Mouse (Mus musculus): Measurements from ENCODE around the gene Rdh13. TPM values are rescaled to one million over a fixed set of nuclear protein-coding genes. Genes with fewer than 3 reads are reported as not detected.
A peak's percentile ranks its signal among the peaks of the same experiment; 100 is the strongest.

The Rdh13 gene
- 10 to 100 TPM; 27.5 to 29.5 (median 27.8) TPM for total RNA-seq (2022)

GRCm38 (mm10) chr7:4445216-4445791 lies at the start of gene Rdh13:
Rdh13 (minus strand) TSS chr7:4445649.
- DNase-seq (ENCODE audit: low spot score in 2 of 2), result peak; percentile 74 to 90

DNA sequence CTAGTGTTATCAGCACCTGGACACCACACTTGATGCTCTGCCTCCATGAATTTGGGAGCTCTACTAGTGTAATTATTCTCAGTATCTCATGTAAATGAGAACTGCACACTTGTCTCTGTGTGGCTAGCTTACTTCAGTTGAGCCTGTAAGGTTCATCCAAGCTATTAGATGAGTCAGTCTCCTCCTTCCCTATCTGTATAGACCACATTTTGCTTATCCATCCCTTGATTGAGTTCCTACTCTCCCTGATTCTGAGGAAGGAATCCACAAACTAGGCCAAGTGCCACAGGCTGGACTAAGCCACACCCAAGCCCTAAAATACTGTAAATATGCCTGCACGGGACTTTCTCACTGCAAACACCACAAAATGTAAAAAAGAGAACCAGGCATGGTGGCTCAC lies 48.5 kb upstream of the Rdh13 start:
- no peak for DNase-seq (ENCODE audit: low spot score in 2 of 2)

DNA sequence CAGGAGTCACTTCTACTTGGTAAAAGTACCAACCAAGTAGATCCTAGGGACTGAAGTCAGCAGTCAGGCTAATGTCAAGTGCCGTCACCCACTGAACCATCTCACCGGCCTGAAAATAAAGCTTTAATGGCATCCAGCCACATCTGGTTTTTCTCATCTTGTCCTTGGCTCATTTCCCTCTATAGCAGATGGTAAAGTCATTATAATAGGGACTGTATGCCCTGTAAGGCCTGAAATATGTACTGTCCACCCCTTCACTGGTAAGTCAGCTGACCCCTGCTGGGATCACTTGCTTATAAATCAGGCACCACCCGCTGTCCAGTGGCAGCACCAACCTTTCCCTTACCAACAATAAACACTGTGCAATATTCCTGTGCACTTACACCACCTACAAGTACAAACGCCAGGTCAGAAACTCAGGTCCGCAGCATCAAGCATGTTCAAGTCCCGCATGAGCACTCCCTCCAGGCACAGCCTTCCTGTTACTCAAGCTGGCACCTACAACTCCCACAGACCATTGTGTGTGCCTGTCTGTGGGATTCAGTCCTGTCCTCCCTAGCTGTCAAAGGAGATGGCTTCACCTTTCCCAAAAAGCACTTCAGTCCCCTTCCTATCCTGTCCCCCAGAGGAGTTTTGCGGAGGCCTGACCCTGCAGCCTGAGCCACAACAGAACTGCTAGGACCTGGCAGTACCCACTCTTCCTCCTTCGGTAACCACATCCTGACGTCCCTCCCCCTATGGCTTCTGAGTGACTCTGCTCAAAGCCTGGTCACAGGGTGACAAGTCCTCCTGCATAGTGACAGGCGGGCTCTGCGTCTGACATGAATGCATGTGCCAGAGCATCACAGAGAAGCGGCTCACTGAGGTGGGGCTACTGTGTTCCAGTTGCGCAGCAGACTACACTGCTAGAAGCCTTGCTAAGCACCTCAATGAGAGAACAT lies 47.1 kb upstream of the Rdh13 start:
- DNase-seq (ENCODE audit: low spot score in 2 of 2), result no peak

- DNase-seq (ENCODE audit: low spot score in 2 of 2), result no peak
Observed at GRCm38 (mm10) chr7:4491308-4491707, 45.9 kb upstream of the Rdh13 start.

- DNase-seq (ENCODE audit: low spot score in 2 of 2), result no peak
Observed at GRCm38 (mm10) chr7:4482281-4482680, 36.8 kb upstream of the Rdh13 start.

DNA sequence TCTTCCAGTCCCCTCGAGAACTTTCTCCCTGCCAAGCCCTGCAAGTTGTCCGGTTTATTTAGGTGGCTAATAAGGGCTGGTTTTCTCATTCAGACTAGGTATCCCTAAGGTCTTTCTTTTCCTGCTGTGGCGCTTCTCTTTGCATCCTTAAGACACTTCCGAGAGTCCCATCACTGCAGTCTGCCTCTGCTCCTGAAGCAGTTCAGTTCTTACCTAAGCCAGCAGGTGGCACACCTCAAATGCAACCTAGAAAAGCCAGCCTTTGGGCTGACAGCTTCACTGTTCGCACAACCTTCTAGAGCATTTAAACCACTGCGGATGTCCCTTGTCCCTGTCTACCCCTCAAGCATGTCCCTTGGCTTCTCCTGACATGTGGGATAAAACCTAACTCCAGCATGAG lies 34.2 kb upstream of the Rdh13 start:
- DNase-seq (ENCODE audit: low spot score in 2 of 2), result no peak

- no peak for DNase-seq (ENCODE audit: low spot score in 2 of 2)
Observed at GRCm38 (mm10) chr7:4478796-4479291, 33.4 kb upstream of the Rdh13 start.

- DNase-seq (ENCODE audit: low spot score in 2 of 2), result peak in 1 of 2 experiments; percentile 53
Observed at GRCm38 (mm10) chr7:4478021-4478795, 32.8 kb upstream of the Rdh13 start.

DNA sequence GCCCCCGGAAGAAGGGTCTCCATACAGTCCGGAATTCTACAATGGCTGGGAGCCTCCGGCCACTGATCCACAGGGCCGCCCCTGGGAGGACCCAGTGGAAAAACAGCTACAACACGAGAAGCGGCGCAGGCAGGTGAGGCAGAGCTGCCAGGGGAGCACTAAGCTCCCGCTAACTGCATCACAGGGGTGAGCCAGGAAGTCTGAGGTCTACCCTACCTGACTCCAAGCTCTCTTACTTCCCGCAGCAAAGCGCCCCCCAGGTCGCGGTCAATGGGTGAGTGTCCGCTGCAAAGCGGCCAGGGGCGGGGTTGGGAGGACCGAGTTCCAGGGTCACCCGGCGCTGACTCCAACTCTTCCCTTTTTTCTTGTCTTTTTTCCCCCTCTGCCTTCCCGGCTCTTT lies 28.5 kb upstream of the Rdh13 start:
- DNase-seq (ENCODE audit: low spot score in 2 of 2), result no peak

GRCm38 (mm10) chr7:4471179-4471555 lies 25.7 kb upstream of the Rdh13 start:
- DNase-seq (ENCODE audit: low spot score in 2 of 2), result peak; percentile 66 to 75

DNA sequence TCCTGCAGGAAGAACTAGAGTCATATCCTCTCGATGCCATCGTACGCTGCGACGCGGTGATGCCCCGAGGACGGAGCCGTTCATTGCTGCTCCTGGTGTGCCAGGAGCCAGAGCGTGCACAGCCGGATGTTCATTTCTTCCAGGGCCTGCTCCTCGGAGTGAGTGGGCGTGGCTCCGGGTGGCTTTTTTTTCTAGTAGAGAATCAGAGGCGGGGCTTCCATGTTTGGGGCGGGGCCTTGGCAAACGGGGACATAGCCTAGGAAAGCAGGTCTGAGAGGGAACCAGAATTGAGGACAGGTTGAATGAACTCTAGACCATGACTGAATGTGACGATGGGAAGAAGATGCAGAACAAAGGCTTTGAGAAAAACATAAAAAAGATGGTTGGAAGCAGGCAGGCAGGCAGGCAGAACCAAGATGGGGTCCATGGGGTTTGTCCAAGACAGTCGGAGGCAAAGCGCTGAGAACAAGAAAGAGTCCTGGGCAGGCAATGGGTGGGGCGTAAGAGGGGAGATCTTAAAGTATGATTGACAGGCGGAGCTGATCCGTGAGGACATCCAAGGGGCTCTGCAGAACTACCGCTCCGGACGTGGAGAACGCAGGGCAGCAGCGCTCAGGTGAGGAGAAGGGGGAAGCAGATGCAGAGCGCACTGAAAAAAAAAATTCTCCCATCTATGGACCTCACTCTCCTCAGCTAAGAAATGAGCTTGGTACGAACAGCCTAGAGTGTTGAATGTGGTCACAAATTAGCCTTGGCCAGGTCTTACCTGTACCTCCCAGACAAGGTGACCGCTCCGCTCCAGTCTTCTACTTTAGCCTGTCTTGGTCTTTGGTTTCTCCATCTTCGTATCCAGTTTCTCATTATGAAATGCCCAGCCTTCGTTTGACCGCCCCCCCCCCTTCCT lies 25.1 kb upstream of the Rdh13 start:
- DNase-seq (ENCODE audit: low spot score in 2 of 2), result peak in 1 of 2 experiments; percentile 70

DNA sequence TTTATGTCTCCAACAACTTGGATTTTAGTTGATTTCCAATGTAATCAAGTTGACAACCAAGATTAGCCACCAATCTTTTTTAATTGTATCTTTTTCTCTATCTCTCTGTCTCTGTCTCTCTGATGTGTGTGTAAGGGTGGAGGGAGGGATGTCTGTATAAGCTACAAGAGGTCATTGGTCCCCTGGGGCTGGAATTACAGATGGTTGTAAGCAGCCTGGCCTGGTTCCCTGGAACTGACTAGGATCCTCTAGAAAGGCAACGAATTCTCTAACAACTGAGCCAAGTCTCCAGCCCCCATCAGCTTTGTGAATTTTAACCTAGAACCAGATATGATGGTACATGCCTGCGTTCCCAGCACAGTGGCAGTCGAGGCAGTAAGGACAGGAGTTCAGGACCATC lies 22.4 kb upstream of the Rdh13 start:
- no peak for DNase-seq (ENCODE audit: low spot score in 2 of 2)

DNA sequence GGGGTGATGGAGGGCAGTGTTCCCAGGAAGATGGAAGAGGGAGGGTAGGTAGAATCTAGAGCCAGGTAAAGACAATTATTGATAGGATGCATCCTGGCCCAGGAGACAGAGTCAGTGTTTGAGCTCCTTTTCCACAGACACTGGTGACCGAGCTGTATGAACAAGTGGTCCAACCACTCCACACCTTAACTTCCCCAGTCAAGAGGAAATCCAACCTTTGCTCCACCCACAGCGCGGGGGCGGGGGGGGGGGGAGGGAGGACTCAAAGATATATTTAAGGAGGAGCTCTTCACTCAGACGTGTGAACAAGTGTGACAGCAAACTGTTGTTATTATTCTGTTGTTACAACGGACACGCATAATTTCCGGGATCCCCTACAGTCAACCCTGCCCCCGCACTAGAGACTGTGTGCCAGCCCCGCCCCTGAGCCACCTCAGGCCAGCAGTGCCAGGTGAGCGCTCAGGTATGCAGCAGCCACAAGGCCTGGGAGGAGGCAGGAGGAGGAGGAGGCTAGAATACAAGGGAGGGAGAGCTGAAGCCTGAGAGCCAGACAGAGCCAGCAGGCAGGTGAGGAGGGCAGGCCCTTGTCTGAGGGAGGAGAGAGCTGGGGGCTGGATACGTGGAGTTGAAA lies 18.9 kb upstream of the Rdh13 start:
- DNase-seq (ENCODE audit: low spot score in 2 of 2), result no peak

DNA sequence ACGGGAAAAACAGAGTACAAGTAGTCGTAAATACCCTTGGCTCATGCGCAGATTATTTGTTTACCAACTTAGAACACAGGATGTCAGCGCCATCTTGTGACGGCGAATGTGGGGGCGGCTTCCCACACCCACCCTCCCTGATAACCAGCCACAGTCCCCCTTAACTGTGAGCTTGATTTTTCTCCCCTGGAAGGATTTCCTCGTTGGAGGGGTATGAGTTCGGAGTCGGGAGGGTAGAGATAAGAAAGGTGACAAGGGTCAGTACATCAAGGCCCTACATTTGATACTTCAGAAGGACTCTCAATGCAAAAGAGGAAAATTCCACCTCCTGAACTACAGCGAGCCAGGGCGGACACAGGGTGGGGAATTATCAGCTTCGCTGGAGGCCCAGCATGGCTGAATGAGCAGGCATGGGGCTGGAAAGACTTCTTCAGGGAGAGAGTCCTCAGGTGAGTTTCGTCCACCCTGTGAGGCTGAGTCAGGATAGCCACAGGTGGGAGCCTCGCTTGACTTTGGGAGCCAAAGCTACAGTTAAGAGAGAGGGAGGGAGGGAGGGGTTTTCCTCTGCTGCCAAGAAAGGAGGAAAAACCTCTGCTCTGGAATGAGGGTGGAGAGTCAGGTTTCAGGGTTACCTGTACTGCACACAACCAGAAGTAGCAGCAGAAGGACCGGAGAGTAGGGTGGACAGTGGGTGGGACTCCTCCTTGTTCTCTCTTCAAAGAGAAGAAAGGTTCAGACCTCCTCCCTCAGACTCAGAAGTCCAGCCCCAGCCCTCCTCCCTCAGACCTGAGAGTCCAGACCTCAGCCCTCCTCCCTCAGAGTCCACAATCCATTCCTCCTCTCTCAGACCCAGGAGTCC lies 15.4 kb upstream of the Rdh13 start, which contains the start of gene Eps8l1:
Eps8l1 (plus strand) TSS at position 99 of the 859 bp plus-strand sequence.
- DNase-seq (ENCODE audit: low spot score in 2 of 2), result no peak

GRCm38 (mm10) chr7:4452644-4453043 lies 7.2 kb upstream of the Rdh13 start:
- no peak for DNase-seq (ENCODE audit: low spot score in 2 of 2)

- no peak for DNase-seq (ENCODE audit: low spot score in 2 of 2)
Observed at GRCm38 (mm10) chr7:4449211-4449610, 3.8 kb upstream of the Rdh13 start.

DNA sequence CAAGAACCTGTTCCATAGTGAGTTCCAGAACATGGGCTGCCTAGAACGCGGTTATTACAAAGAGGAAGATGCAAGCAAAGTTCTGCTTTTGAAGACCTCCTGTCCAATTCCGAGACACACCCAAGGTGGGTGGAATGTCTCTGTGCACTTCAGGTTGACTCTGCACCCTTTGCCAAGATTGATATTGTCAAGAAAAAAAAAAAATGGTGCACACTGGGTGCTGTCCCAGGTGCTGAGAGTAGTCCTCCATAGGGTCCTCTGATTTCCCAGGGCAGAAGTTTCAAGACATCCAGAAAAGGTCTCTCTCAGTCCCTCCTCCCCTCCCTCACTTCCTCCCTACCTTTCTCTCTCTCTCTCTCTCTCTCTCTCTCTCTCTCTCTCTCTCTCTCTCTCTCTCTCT lies 3.0 kb upstream of the Rdh13 start:
- DNase-seq (ENCODE audit: low spot score in 2 of 2), result no peak

- no peak for DNase-seq (ENCODE audit: low spot score in 2 of 2)
Observed at GRCm38 (mm10) chr7:4447138-4447537, 1.7 kb upstream of the Rdh13 start.

DNA sequence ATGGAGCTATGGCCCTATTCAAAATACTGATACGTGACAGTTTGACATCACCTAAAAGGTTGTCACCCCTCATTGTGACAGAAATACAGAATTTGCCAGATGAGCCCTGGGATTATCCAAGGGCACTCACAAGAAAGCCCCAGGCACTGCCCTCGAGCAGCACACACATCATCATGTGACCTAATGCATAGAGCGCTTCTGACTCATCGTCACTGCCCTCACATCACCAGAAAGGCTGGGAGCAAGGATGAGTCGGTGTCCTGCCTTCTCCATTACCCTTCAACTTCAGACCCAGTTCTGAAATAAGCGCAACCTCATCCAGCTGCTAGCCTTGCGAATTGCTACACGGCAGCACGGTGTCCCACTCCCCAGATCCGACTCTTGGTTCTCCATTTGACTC lies 4.9 kb downstream of the Rdh13 start:
- no peak for DNase-seq (ENCODE audit: low spot score in 2 of 2)
